Mouse (Mus musculus) small intestine, adult 2 months (tissue): Measurements from ENCODE around the gene Hspa1l. TPM values are rescaled to one million over a fixed set of nuclear protein-coding genes. Genes with fewer than 3 reads are reported as not detected.
"Not testable (repeated sequence)": the region's sequence is repeated elsewhere in the genome, so short reads cannot be mapped to it uniquely, and the experiment has no call there.

Source experiments
- H3K27ac ChIP-seq: fragments of 200-500 bp; 2 replicates; pipeline ENCODE4 v1.5.1; 2012; ENCODE audit warnings: low read depth, low read length, control low read depth, inconsistent platforms; ENCODE audit not compliant: insufficient read depth
- H3K27me3 ChIP-seq: fragments of 200-500 bp; 2 replicates; pipeline ENCODE4 v1.6.1; 2012; ENCODE audit warnings: mild to moderate bottlenecking, moderate library complexity, low read length, inconsistent platforms; ENCODE audit not compliant: control insufficient read depth, insufficient read depth
- H3K36me3 ChIP-seq: fragments of 200-500 bp; 2 replicates; pipeline ENCODE4 v1.6.1; 2012; ENCODE audit warnings: mild to moderate bottlenecking, low read length, control low read depth, inconsistent platforms; ENCODE audit not compliant: control insufficient read depth, insufficient read depth
- H3K4me1 ChIP-seq: fragments of 200-500 bp; 2 replicates; pipeline ENCODE4 v1.6.1; 2012; ENCODE audit warnings: low read length, inconsistent platforms, mixed read lengths; ENCODE audit not compliant: control insufficient read depth, insufficient read depth, insufficient read length
- H3K4me3 ChIP-seq: fragments of 200-500 bp; 2 replicates; pipeline ENCODE4 v1.5.1; 2012; ENCODE audit warnings: low read depth, mild to moderate bottlenecking, control low read depth, inconsistent platforms, low read length, moderate library complexity
- CTCF ChIP-seq: fragments of 200-500 bp; IDR thresholded peaks from 2 replicates; pipeline ENCODE4 v1.5.1; 2012; ENCODE audit warnings: low read depth, mild to moderate bottlenecking, control low read depth, inconsistent platforms, low read length, moderate library complexity, mixed read lengths; ENCODE audit not compliant: insufficient replicate concordance, insufficient read length; ENCODE audit errors: extremely low read depth
- POLR2A ChIP-seq: fragments of 200-500 bp; IDR thresholded peaks from 2 replicates; pipeline ENCODE4 v1.6.1; 2012; ENCODE audit warnings: low read depth, mild to moderate bottlenecking, control low read depth, inconsistent platforms, low read length, moderate library complexity
- WGBS: fragments of 180-500 bp; shearing (Covaris S2); methylation state at CpG from one replicate; pipeline ENCODE4 v1.1.7; 2018; 5-methylcytosine and 5-hydroxymethylcytosine counted together
- polyA plus RNA-seq: library from polyadenylated mRNA; depleted of rRNA; stranded (reverse); fragments of >200 nt; gene quantifications from 2 replicates; pipeline ENCODE4 v1.2.3, GENCODE M21; 2012

Hspa1l gene
- polyA plus RNA-seq, 1 experiment, result 0.06 TPM

GRCm38 (mm10) chr17:34944362-34944761, 28.1 kb upstream of the Hspa1l start:
- Histone ChIP-seq H3K4me1 (peaks cover 27% of the 10 kb centered on the region), H3K36me3 (0 out of 2 replicates have a peak, but pooled peaks cover 1% of the 10 kb centered on the region), H3K27ac (peak overlapping the region; percentile 44), H3K4me3 (no peak overlapping the region), H3K27me3 (no peaks in the 10 kb centered on the region)
- TF ChIP-seq POLR2A, result no peak

GRCm38 (mm10) chr17:34946486-34947140, 25.9 kb upstream of the Hspa1l start:
- Histone ChIP-seq H3K27ac (no peak overlapping the region), H3K36me3 (peaks cover 6% of the 10 kb centered on the region), H3K27me3 (no peaks in the 10 kb centered on the region), H3K4me1 (peaks cover 27% of the 10 kb centered on the region), H3K4me3 (no peak overlapping the region)
- WGBS, result 79% methylated on average over 5 of the region's 5 CpGs
- no peak for TF ChIP-seq CTCF
- TF ChIP-seq POLR2A, result no peak

GRCm38 (mm10) chr17:34947606-34948005, 24.9 kb upstream of the Hspa1l start:
- TF ChIP-seq CTCF (peak; percentile 42; the same call in 1 of the 2 replicates), POLR2A (no peak)
- no peak overlapping the region for H3K4me3 ChIP-seq
- H3K27ac ChIP-seq, result no peak overlapping the region
- peaks cover 6% of the 10 kb centered on the region for H3K36me3 ChIP-seq
- 15% methylated on average over 8 of the region's 8 CpGs for WGBS
- H3K27me3 ChIP-seq, result no peaks in the 10 kb centered on the region
- peaks cover 24% of the 10 kb centered on the region for H3K4me1 ChIP-seq

- Histone ChIP-seq H3K27ac (peak overlapping the region; percentile 92), H3K4me1 (peaks cover 20% of the 10 kb centered on the region; the same call in 1 of the 2 replicates)
- H3K27me3 ChIP-seq, H3K36me3 ChIP-seq, H3K4me3 ChIP-seq: not testable (repeated sequence)
- 49% methylated on average over 9 of the region's 9 CpGs for WGBS
These were observed 23.6 kb upstream of the Hspa1l start for GRCm38 (mm10) chr17:34948721-34949552.

GRCm38 (mm10) chr17:34949553-34949969, 22.9 kb upstream of the Hspa1l start:
- TF ChIP-seq CTCF, result no peak
- no peak for TF ChIP-seq POLR2A
- 55% methylated on average over 4 of the region's 4 CpGs for WGBS
- Histone ChIP-seq H3K36me3 (peaks cover 6% of the 10 kb centered on the region), H3K4me1 (peaks cover 17% of the 10 kb centered on the region; the same call in 1 of the 2 replicates), H3K27me3 (no peaks in the 10 kb centered on the region), H3K4me3 (no peak overlapping the region), H3K27ac (peak overlapping the region; percentile 92)

- Histone ChIP-seq H3K4me1 (peaks cover 13% of the 10 kb centered on the region; the same call in 1 of the 2 replicates), H3K27ac (peak overlapping the region; percentile 92), H3K27me3 (no peaks in the 10 kb centered on the region), H3K4me3 (no peak overlapping the region; the same call in 1 of the 2 replicates), H3K36me3 (peaks cover 6% of the 10 kb centered on the region)
- no peak for TF ChIP-seq CTCF
- TF ChIP-seq POLR2A, result no peak
- WGBS, result 12% methylated on average over 10 of the region's 10 CpGs
These were observed 21.7 kb upstream of the Hspa1l start for GRCm38 (mm10) chr17:34950514-34951455.
